Mouse (Mus musculus): ENCODE measurements around the gene Selenov. TPM values are rescaled to one million over a fixed set of nuclear protein-coding genes. Genes with fewer than 3 reads are reported as not detected.

Gene Selenov
- polyA plus RNA-seq, 1 experiment from 2014 or later: 0.70 TPM

DNA sequence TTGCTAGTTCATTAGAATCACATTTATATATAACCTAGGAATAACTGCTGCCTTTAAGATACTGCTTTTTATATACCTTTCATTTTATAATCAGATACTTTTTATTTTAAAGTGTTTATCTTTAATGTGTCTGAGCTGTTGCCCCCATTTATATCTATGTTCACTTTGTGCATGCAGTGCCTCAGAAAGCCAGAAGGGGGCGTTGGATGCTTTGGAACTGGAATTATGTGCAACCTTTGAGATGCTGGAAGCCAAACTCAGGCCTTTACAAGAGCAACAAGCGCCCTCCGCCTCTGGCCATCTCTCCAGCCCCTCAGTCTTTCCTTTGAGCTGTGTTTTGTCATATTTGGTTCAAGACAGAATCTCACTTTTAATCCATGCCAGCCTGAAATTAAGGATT is 19.2 kb downstream of the Selenov start:
- 76% methylated on average over 3 of the region's 3 CpGs for WGBS
- Histone ChIP-seq H3K4me1 (ENCODE audit: control insufficient read depth, insufficient read depth, low read length) (no peaks in the 10 kb centered on the region), H3K36me3 (ENCODE audit: control insufficient read depth, insufficient read depth, low read length) (peaks cover 4% of the 10 kb centered on the region; the same call in 1 of the 2 replicates), H3K4me2 (ENCODE audit: low read depth, low read length) (no peak overlapping the region), H3K4me3 (ENCODE audit: low read depth, low read length) (no peak overlapping the region), H3K27me3 (ENCODE audit: control insufficient read depth, insufficient read depth, low read length) (no peaks in the 10 kb centered on the region), H3K9ac (replicated peaks; ENCODE audit: low read depth, low read length) (no peak overlapping the region), H3K27ac (ENCODE audit: low read depth, low read length) (no peak overlapping the region), H3K9me3 (ENCODE audit: control insufficient read depth, low read length) (no peaks in the 10 kb centered on the region)
- ATAC-seq (ENCODE audit: low read depth): no peak

DNA sequence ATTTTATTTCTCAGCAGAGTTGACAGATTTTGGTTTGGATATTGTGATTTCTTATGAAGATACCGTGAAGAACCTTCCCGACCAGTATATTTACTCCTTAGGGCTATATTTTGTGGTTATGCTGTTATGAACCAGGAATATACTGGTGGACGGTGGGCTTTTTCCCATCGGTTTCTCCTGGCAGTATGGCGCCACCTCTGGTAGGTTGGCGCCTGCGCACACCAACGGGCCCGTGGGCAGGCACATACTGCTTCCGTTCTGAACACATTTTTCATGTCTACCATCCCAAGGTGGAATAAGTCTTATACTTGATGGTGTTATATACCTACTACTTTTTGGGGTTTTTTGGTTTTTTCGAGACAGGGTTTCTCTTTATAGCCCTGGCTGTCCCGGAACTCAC is 21.6 kb downstream of the Selenov start:
- peak overlapping the region; percentile 80; the same call in 1 of the 2 replicates for H3K4me2 ChIP-seq (ENCODE audit: low read depth, low read length)
- no peak overlapping the region for H3K27ac ChIP-seq (ENCODE audit: low read depth, low read length)
- H3K27me3 ChIP-seq (ENCODE audit: control insufficient read depth, insufficient read depth, low read length): no peaks in the 10 kb centered on the region
- H3K9me3 ChIP-seq (ENCODE audit: control insufficient read depth, low read length): no peaks in the 10 kb centered on the region
- no peak for ATAC-seq (ENCODE audit: low read depth)
- peaks cover 4% of the 10 kb centered on the region; the same call in 1 of the 2 replicates for H3K36me3 ChIP-seq (ENCODE audit: control insufficient read depth, insufficient read depth, low read length)
- H3K9ac ChIP-seq (replicated peaks; ENCODE audit: low read depth, low read length): no peak overlapping the region
- peak overlapping the region; percentile 90; the same call in 1 of the 2 replicates for H3K4me3 ChIP-seq (ENCODE audit: low read depth, low read length)
- H3K4me1 ChIP-seq (ENCODE audit: control insufficient read depth, insufficient read depth, low read length): no peaks in the 10 kb centered on the region
- WGBS: 94% methylated on average over 12 of the region's 12 CpGs

DNA sequence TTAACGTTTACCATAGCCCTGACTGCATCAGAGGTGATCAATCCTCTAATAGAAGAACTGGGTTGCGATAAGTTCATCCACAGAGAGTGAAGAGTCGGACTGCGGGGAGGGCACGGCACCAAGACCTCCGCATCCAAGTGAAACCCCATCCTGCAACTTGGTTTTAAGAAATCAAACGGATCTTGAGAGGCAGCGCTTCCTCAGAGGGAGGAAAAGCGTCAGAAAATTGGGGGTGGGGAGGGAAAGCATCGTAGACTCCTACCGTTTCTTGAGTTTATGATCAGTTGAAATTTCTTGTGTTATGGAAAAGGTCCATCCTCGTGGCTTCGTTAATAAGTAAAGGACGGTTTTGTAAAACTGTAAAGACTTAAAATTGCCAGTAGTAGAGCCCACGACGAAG is 22.4 kb downstream of the Selenov start:
- H3K27me3 ChIP-seq (ENCODE audit: control insufficient read depth, insufficient read depth, low read length): no peaks in the 10 kb centered on the region
- peak overlapping the region; percentile 90 for H3K4me3 ChIP-seq (ENCODE audit: low read depth, low read length)
- H3K9me3 ChIP-seq (ENCODE audit: control insufficient read depth, low read length): no peaks in the 10 kb centered on the region
- H3K9ac ChIP-seq (replicated peaks; ENCODE audit: low read depth, low read length): peak overlapping the region; percentile 99
- H3K4me1 ChIP-seq (ENCODE audit: control insufficient read depth, insufficient read depth, low read length): no peaks in the 10 kb centered on the region
- WGBS: 28% methylated on average over 16 of the region's 16 CpGs
- H3K36me3 ChIP-seq (ENCODE audit: control insufficient read depth, insufficient read depth, low read length): peaks cover 4% of the 10 kb centered on the region; the same call in 1 of the 2 replicates
- H3K4me2 ChIP-seq (ENCODE audit: low read depth, low read length): peak overlapping the region; percentile 80
- ATAC-seq (ENCODE audit: low read depth): no peak
- H3K27ac ChIP-seq (ENCODE audit: low read depth, low read length): peak overlapping the region; percentile 91

DNA sequence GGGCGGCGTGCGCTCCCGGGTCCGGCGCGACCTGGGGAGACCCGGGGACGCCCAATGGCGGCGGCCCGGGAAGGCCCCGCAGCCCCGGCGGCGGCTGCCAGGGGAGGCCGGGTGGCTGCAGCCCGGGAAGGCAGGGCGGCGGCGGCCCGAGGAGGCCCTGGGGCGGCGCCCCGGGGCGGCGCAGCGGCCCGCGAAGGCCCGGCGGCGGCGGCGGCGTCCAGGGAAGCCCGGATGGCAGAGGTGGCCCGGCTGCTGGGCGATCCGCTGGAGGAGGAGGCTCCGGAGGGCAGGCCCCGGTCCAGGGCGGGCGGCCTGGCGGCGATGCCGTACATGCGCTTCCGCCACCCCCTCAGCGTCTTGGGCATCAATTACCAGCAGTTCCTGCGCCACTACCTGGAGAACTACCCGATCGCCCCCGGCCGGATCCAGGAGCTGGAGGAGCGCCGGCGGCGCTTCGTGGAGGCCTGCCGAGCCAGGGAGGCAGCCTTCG is 22.9 kb downstream of the Selenov start:
- under 1% methylated on average over 35 of the region's 62 CpGs for WGBS
- Histone ChIP-seq H3K4me2 (ENCODE audit: low read depth, low read length) (peak overlapping the region; percentile 80), H3K4me3 (ENCODE audit: low read depth, low read length) (peak overlapping the region; percentile 90)

DNA sequence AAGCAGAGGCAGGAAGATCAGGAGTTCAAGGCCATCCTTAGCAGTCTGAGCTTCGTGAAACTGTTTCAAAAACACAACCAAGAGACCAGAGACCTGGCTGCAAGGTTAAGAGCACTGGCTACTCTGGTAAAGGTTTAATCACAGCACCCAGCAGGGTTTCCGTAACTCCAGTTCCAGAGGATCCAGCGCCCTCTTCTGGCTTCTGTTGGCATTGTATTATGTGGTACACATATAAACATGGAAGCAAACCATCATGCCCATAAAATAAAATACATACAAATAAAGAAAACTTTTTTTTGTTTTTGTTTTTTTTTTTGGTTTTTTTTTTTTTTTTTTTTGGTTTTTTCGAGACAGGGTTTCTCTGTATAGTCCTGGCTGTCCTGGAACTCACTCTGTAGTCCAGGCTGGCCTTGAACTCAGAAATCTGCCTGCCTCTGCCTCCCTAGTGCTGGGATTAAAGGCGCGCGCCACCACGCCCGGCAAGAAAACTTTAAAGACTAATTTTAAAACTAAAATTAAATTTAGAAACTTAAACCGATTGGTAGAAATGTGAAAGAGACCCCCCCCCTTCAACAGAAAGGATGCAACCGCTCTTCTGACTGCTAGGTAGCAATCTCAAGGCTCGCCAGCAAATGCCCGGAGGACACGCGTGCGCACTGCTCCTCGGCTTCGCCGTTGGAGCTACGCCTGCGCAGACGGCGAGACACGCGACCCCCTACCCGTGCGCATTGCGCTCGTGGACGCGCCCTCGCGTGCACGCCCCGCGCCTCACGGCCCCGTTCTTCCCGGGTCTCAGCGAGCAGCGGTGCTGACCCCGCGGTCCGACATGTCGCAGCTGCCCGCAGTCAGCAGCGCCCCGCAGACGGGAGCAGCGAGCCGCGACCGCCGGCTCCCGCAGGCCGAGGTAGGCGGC is 23.6 kb downstream of the Selenov start, which contains the start of gene Eid2:
Gene Eid2 (plus strand): TSS at position 753 of the 913 bp plus-strand sequence.
- no peaks in the 10 kb centered on the region; the same call in 1 of the 2 replicates for H3K36me3 ChIP-seq (ENCODE audit: control insufficient read depth, insufficient read depth, low read length)
- no peaks in the 10 kb centered on the region for H3K4me1 ChIP-seq (ENCODE audit: control insufficient read depth, insufficient read depth, low read length)
- no peaks in the 10 kb centered on the region for H3K9me3 ChIP-seq (ENCODE audit: control insufficient read depth, low read length)
- H3K4me2 ChIP-seq (ENCODE audit: low read depth, low read length): peak within 1 kb of the TSS; percentile 80
- peak within 1 kb of the TSS; percentile 90 for H3K4me3 ChIP-seq (ENCODE audit: low read depth, low read length)
- ATAC-seq (ENCODE audit: low read depth): peak; percentile 94
- whole genome bisulfite sequencing: 6% methylated on average over 56 of the region's 57 CpGs
- H3K27ac ChIP-seq (ENCODE audit: low read depth, low read length): peak within 1 kb of the TSS; percentile 91
- H3K27me3 ChIP-seq (ENCODE audit: control insufficient read depth, insufficient read depth, low read length): no peaks in the 10 kb centered on the region
- H3K9ac ChIP-seq (replicated peaks; ENCODE audit: low read depth, low read length): peak within 1 kb of the TSS; percentile 99

More for the DNA sequence above, 22.9 kb downstream of the Selenov start:
- Histone ChIP-seq H3K4me1 (ENCODE audit: control insufficient read depth, insufficient read depth, low read length) (no peaks in the 10 kb centered on the region), H3K9me3 (ENCODE audit: control insufficient read depth, low read length) (no peaks in the 10 kb centered on the region), H3K27ac (ENCODE audit: low read depth, low read length) (peak overlapping the region; percentile 91), H3K9ac (replicated peaks; ENCODE audit: low read depth, low read length) (peak overlapping the region; percentile 99), H3K36me3 (ENCODE audit: control insufficient read depth, insufficient read depth, low read length) (peaks cover 2% of the 10 kb centered on the region; the same call in 1 of the 2 replicates), H3K27me3 (ENCODE audit: control insufficient read depth, insufficient read depth, low read length) (no peaks in the 10 kb centered on the region)
- ATAC-seq (ENCODE audit: low read depth): peak; percentile 73

DNA sequence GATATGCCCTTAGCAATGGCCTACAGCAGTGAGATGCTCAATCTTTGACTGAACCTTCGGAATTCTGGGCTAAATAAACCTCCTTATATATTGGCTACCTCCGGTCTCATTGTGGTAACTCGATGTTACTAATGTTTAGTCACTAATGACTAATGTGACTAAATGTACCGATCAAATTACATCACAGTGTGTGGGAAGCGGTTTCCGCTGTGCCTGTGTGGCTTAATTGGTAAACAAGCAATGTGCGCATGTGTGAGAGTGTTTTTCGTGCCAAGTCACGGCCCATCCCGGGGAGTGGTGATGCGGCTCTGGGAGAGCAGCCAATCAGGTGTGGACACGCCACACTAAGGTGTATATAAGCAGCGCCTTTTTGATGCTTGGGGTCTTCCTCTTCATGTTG is 25.6 kb downstream of the Selenov start:
- WGBS: 88% methylated on average over 13 of the region's 13 CpGs
- no peak overlapping the region for H3K4me3 ChIP-seq (ENCODE audit: low read depth, low read length)
- ATAC-seq (ENCODE audit: low read depth): no peak
- no peaks in the 10 kb centered on the region for H3K27me3 ChIP-seq (ENCODE audit: control insufficient read depth, insufficient read depth, low read length)
- H3K27ac ChIP-seq (ENCODE audit: low read depth, low read length): no peak overlapping the region
- no peaks in the 10 kb centered on the region for H3K9me3 ChIP-seq (ENCODE audit: control insufficient read depth, low read length)
- no peaks in the 10 kb centered on the region; the same call in 1 of the 2 replicates for H3K36me3 ChIP-seq (ENCODE audit: control insufficient read depth, insufficient read depth, low read length)
- H3K4me1 ChIP-seq (ENCODE audit: control insufficient read depth, insufficient read depth, low read length): no peaks in the 10 kb centered on the region
- H3K9ac ChIP-seq (replicated peaks; ENCODE audit: low read depth, low read length): no peak overlapping the region
- no peak overlapping the region for H3K4me2 ChIP-seq (ENCODE audit: low read depth, low read length)

DNA sequence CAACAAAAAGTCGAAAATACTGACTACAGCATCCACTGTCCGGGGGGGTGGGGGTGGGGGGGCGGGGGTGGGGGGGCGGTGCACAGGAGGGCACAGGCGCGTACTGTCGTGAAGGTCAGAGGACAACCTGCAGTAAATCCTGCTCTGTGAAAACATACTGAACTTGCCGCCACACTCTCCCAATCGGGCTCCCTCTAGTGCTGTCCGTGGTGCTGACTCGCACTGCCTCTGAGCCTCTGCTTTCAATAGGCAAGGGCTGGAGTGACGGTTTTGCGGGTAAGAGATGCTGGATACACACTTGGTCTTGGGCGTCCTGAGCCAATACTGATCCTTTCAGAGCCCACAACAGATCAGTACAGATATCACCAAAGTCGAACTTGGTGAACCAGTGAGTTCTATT is 27.2 kb downstream of the Selenov start:
- Histone ChIP-seq H3K27me3 (ENCODE audit: control insufficient read depth, insufficient read depth, low read length) (no peaks in the 10 kb centered on the region), H3K9ac (replicated peaks; ENCODE audit: low read depth, low read length) (no peak overlapping the region), H3K36me3 (ENCODE audit: control insufficient read depth, insufficient read depth, low read length) (no peaks in the 10 kb centered on the region), H3K4me1 (ENCODE audit: control insufficient read depth, insufficient read depth, low read length) (no peaks in the 10 kb centered on the region), H3K4me3 (ENCODE audit: low read depth, low read length) (no peak overlapping the region), H3K27ac (ENCODE audit: low read depth, low read length) (no peak overlapping the region), H3K9me3 (ENCODE audit: control insufficient read depth, low read length) (no peaks in the 10 kb centered on the region), H3K4me2 (ENCODE audit: low read depth, low read length) (no peak overlapping the region)
- no peak for ATAC-seq (ENCODE audit: low read depth)
- 8% methylated on average over 14 of the region's 15 CpGs for WGBS

DNA sequence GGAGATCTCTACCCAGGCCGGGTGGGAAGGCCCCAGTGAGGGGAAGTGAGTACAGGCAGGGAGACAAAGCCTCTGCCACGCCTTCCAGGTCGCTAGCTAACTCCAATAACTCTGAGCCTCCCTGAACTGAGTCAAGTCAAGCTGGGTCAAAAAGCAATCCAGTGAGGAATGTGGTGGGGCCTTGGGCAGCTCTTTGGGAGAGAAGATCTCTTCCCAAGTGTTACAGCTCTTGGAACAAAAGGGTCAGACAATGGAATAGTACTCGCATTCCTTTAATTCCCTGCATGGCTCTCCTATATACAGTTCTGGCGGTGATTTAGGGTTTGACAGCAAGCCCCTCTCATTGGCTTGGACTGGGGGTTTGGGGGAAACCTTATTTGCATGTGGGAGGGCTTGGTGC is 28.1 kb downstream of the Selenov start:
- 26% methylated on average over 5 of the region's 5 CpGs for whole genome bisulfite sequencing
- no peaks in the 10 kb centered on the region for H3K4me1 ChIP-seq (ENCODE audit: control insufficient read depth, insufficient read depth, low read length)
- H3K9me3 ChIP-seq (ENCODE audit: control insufficient read depth, low read length): no peaks in the 10 kb centered on the region
- H3K4me2 ChIP-seq (ENCODE audit: low read depth, low read length): no peak overlapping the region
- ATAC-seq (ENCODE audit: low read depth): no peak
- no peaks in the 10 kb centered on the region for H3K36me3 ChIP-seq (ENCODE audit: control insufficient read depth, insufficient read depth, low read length)
- H3K9ac ChIP-seq (replicated peaks; ENCODE audit: low read depth, low read length): no peak overlapping the region
- no peak overlapping the region for H3K27ac ChIP-seq (ENCODE audit: low read depth, low read length)
- H3K4me3 ChIP-seq (ENCODE audit: low read depth, low read length): no peak overlapping the region
- H3K27me3 ChIP-seq (ENCODE audit: control insufficient read depth, insufficient read depth, low read length): no peaks in the 10 kb centered on the region

DNA sequence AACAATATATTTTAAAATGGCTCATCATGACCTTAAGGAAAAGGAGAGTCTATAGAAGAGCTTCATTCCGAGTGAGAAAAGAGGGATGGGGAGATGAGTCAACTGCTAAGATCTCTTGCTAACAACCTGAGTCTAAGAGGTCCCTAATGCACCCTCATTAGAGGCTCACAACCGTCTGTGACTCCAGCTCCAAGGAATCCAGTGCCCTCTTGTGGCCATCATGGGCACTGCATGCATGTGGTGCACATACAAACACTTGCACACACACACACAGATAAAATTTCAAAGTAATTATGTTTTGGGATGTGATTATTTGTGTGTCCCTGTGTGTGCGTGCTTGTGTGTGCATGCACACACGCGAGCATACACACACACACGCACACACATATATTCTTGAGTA is 35.5 kb downstream of the Selenov start:
- Histone ChIP-seq H3K4me3 (ENCODE audit: low read depth, low read length) (no peak overlapping the region), H3K4me1 (ENCODE audit: control insufficient read depth, insufficient read depth, low read length) (no peaks in the 10 kb centered on the region), H3K9ac (replicated peaks; ENCODE audit: low read depth, low read length) (no peak overlapping the region), H3K4me2 (ENCODE audit: low read depth, low read length) (no peak overlapping the region), H3K36me3 (ENCODE audit: control insufficient read depth, insufficient read depth, low read length) (no peaks in the 10 kb centered on the region), H3K27ac (ENCODE audit: low read depth, low read length) (no peak overlapping the region), H3K27me3 (ENCODE audit: control insufficient read depth, insufficient read depth, low read length) (no peaks in the 10 kb centered on the region), H3K9me3 (ENCODE audit: control insufficient read depth, low read length) (no peaks in the 10 kb centered on the region)
- ATAC-seq (ENCODE audit: low read depth): no peak
- 86% methylated on average over 6 of the region's 6 CpGs for WGBS
